Mouse (Mus musculus): Measurements from ENCODE around the gene Cops6.

DNA sequence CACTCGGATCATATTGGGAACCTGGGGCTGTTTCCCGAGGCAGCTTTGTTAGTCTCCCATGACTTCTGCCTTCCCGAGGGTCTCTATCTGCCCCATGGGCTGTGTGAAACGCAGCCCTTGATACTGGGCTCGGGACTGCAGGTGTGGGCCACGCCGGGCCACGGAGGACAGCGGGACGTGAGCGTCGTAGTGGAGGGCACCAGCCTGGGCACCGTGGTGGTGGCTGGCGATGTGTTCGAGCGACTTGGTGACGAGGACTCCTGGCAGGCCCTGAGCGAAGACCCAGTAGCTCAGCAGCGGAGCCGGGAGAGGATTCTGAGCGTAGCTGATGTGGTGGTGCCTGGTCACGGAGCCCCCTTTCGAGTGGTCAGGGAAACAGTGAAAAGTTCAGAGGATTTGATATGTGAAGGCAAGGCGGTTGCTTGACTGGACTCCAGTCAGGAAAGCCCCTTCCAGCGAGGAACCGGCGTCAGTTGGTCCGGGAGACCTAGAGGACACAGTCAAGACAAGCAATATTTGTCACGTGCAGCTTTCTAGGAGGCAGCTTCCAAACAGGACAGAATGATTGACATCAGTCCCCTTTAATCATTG, 34.0 kb downstream of the Cops6 start:
- TF ChIP-seq CTCF (IDR thresholded peaks at IDR 0.05; ENCODE audit: borderline replicate concordance, control insufficient read depth, extremely low read depth, insufficient read depth, low read length, poor library complexity) (no peak), POLR2A (IDR thresholded peaks at IDR 0.05; ENCODE audit: control insufficient read depth, extremely low read depth, insufficient read depth, low read length, poor library complexity) (no peak)
